Mouse (Mus musculus): ENCODE results near the gene Dop1b. TPM values are rescaled to one million over a fixed set of nuclear protein-coding genes. Genes with fewer than 3 reads are reported as not detected.
"Not testable (repeated sequence)": the region's sequence is repeated elsewhere in the genome, so short reads cannot be mapped to it uniquely, and the experiment has no call there.

Dop1b gene
- polyA plus RNA-seq, 1 experiment from 2014 or later, result 36.9 TPM

- ATAC-seq, result peak; percentile 61
Measured at GRCm38 (mm10) chr16:93815856-93816736, 104.4 kb downstream of the Dop1b start.

DNA sequence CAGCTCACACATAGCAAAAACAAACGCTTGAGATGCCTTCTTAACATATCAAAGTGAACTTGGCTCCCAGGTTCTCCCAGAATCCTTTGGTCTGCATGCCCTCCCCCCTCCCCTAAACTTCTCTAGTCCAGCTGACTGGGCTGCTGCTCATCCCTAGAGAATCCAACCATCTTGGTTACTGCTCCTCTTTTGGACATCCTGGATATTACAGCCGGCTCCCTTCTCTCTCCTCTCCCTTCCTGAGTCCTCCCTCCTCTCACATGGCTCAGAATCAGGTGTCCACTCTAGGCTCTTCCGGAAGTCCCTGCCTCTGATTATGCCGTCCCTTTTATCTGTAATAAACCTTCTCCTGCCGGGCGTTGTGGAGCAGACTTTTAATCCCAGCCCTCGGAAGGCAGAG lies 105.2 kb downstream of the Dop1b start:
- Histone ChIP-seq H3K9ac (ENCODE audit: low read depth, low read length) (no peak overlapping the region), H3K4me3 (ENCODE audit: low read length) (no peak overlapping the region), H3K27ac (ENCODE audit: low read depth, low read length) (peak overlapping the region; percentile 61; the same call in 1 of the 2 replicates), H3K4me2 (ENCODE audit: low read length) (no peak overlapping the region), H3K36me3 (ENCODE audit: control insufficient read depth, insufficient read depth, low read length) (peaks cover 8% of the 10 kb centered on the region), H3K4me1 (ENCODE audit: control insufficient read depth, insufficient read depth, low read depth, low read length) (no peaks in the 10 kb centered on the region), H3K27me3 (replicated peaks; ENCODE audit: control insufficient read depth, insufficient read depth, low read length) (no peaks in the 10 kb centered on the region), H3K9me3 (ENCODE audit: control insufficient read depth, low read length) (no peaks in the 10 kb centered on the region)
- 82% methylated on average over 7 of the region's 7 CpGs for WGBS
- no peak for ATAC-seq

More at GRCm38 (mm10) chr16:93815856-93816736, 104.4 kb downstream of the Dop1b start:
- Histone ChIP-seq H3K4me2 (ENCODE audit: low read length) (0 out of 2 replicates have a peak overlapping the region, but pooled peaks have one; percentile 5), H3K4me1 (ENCODE audit: control insufficient read depth, insufficient read depth, low read depth, low read length) (no peaks in the 10 kb centered on the region), H3K9ac (ENCODE audit: low read depth, low read length) (no peak overlapping the region), H3K27me3 (replicated peaks; ENCODE audit: control insufficient read depth, insufficient read depth, low read length) (no peaks in the 10 kb centered on the region), H3K36me3 (ENCODE audit: control insufficient read depth, insufficient read depth, low read length) (peaks cover 15% of the 10 kb centered on the region), H3K27ac (ENCODE audit: low read depth, low read length) (peak overlapping the region; percentile 61), H3K4me3 (ENCODE audit: low read length) (no peak overlapping the region), H3K9me3 (ENCODE audit: control insufficient read depth, low read length) (peaks cover 6% of the 10 kb centered on the region)
- WGBS, result 43% methylated on average over 20 of the region's 20 CpGs

- Histone ChIP-seq H3K4me2 (ENCODE audit: low read length) (no peak overlapping the region), H3K4me3 (ENCODE audit: low read length) (no peak overlapping the region), H3K27me3 (replicated peaks; ENCODE audit: control insufficient read depth, insufficient read depth, low read length) (no peaks in the 10 kb centered on the region), H3K36me3 (ENCODE audit: control insufficient read depth, insufficient read depth, low read length) (peaks cover 3% of the 10 kb centered on the region), H3K9me3 (ENCODE audit: control insufficient read depth, low read length) (no peaks in the 10 kb centered on the region), H3K27ac (ENCODE audit: low read depth, low read length) (no peak overlapping the region), H3K4me1 (ENCODE audit: control insufficient read depth, insufficient read depth, low read depth, low read length) (no peaks in the 10 kb centered on the region), H3K9ac (ENCODE audit: low read depth, low read length) (no peak overlapping the region)
- ATAC-seq, result no peak
- WGBS, result 89% methylated on average over 5 of the region's 5 CpGs
Measured at GRCm38 (mm10) chr16:93817371-93817770, 105.7 kb downstream of the Dop1b start.

DNA sequence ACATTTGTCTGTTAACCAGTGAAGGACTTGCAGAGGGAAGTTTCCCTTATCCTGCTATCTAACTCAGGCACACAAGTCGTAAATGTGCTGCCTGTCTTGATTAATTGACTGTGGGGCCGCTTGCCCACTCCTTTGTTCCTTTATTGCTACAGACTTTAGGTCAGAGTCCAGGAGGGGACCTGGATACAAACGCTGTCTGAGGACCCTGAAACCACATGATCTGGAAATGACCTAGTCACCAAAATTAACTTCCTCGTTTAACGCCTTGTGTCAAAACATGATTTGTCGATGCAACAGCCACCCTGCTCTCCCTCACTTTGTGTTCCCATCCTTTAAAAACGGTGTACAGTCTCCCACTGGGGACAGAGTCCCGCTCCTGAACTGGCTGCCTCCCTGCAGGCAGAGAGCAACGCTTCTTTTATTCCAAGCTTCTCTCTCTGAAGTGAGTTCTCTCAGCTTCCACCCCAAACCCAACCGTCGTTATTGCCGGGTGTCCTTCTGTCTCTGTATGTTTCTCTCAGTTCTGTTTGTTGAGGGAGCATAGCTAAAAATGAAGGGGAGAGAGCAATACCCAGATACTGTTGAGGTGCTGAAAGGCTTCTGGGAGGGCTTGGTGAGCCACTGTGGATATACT lies 107.1 kb downstream of the Dop1b start:
- no peak overlapping the region for H3K4me2 ChIP-seq (ENCODE audit: low read length)
- no peak overlapping the region for H3K9ac ChIP-seq (ENCODE audit: low read depth, low read length)
- no peaks in the 10 kb centered on the region; the same call in 1 of the 2 replicates for H3K36me3 ChIP-seq (ENCODE audit: control insufficient read depth, insufficient read depth, low read length)
- ATAC-seq, result no peak
- whole genome bisulfite sequencing, result 35% methylated on average over 12 of the region's 12 CpGs
- no peaks in the 10 kb centered on the region for H3K27me3 ChIP-seq (replicated peaks; ENCODE audit: control insufficient read depth, insufficient read depth, low read length)
- H3K9me3 ChIP-seq (ENCODE audit: control insufficient read depth, low read length), result peaks cover 2% of the 10 kb centered on the region; the same call in 1 of the 2 replicates
- no peak overlapping the region for H3K27ac ChIP-seq (ENCODE audit: low read depth, low read length)
- no peak overlapping the region for H3K4me3 ChIP-seq (ENCODE audit: low read length)
- H3K4me1 ChIP-seq (ENCODE audit: control insufficient read depth, insufficient read depth, low read depth, low read length), result no peaks in the 10 kb centered on the region

DNA sequence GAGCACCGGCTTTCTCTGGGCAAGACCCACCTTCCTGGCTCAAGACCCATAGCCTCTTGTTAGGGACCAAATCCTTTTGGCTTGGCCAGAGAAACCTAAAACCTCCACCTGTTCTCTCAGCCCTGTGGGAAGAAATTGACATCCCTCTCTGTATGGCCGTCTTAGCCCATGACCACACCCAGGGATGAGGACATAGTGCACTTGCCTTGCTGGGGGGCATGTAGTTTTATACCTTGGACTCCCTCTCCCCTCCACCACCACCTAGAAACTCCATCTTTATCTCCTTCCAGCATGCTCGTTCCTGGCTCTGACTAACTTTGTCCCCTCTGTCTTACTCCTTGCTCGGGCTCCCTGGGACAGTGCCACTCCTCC lies 107.6 kb downstream of the Dop1b start:
- no peak for ATAC-seq
- Histone ChIP-seq H3K9me3 (ENCODE audit: control insufficient read depth, low read length) (peaks cover 5% of the 10 kb centered on the region; the same call in 1 of the 2 replicates), H3K4me3 (ENCODE audit: low read length) (no peak overlapping the region), H3K4me2 (ENCODE audit: low read length) (no peak overlapping the region), H3K4me1 (ENCODE audit: control insufficient read depth, insufficient read depth, low read depth, low read length) (no peaks in the 10 kb centered on the region), H3K27me3 (replicated peaks; ENCODE audit: control insufficient read depth, insufficient read depth, low read length) (no peaks in the 10 kb centered on the region), H3K9ac (ENCODE audit: low read depth, low read length) (no peak overlapping the region), H3K27ac (ENCODE audit: low read depth, low read length) (no peak overlapping the region), H3K36me3 (ENCODE audit: control insufficient read depth, insufficient read depth, low read length) (no peaks in the 10 kb centered on the region; the same call in 1 of the 2 replicates)
- whole genome bisulfite sequencing, result 66% methylated on average over 4 of the region's 4 CpGs

- Histone ChIP-seq H3K9me3 (ENCODE audit: control insufficient read depth, low read length) (peaks cover 8% of the 10 kb centered on the region; the same call in 1 of the 2 replicates), H3K4me2 (ENCODE audit: low read length) (no peak overlapping the region), H3K27ac (ENCODE audit: low read depth, low read length) (no peak overlapping the region), H3K36me3 (ENCODE audit: control insufficient read depth, insufficient read depth, low read length) (no peaks in the 10 kb centered on the region), H3K4me3 (ENCODE audit: low read length) (no peak overlapping the region), H3K9ac (ENCODE audit: low read depth, low read length) (no peak overlapping the region), H3K27me3 (replicated peaks; ENCODE audit: control insufficient read depth, insufficient read depth, low read length) (no peaks in the 10 kb centered on the region), H3K4me1 (ENCODE audit: control insufficient read depth, insufficient read depth, low read depth, low read length) (no peaks in the 10 kb centered on the region)
- WGBS, result 88% methylated on average over 1 of the region's 1 CpGs
- no peak for ATAC-seq
Measured at GRCm38 (mm10) chr16:93820040-93820439, 108.3 kb downstream of the Dop1b start.

GRCm38 (mm10) chr16:93821706-93822105 lies 110.0 kb downstream of the Dop1b start:
- no peak overlapping the region for H3K4me3 ChIP-seq (ENCODE audit: low read length)
- 100% methylated on average over 3 of the region's 3 CpGs for WGBS
- no peaks in the 10 kb centered on the region for H3K27me3 ChIP-seq (replicated peaks; ENCODE audit: control insufficient read depth, insufficient read depth, low read length)
- H3K4me2 ChIP-seq (ENCODE audit: low read length), result no peak overlapping the region
- H3K36me3 ChIP-seq (ENCODE audit: control insufficient read depth, insufficient read depth, low read length), result no peaks in the 10 kb centered on the region
- ATAC-seq, result no peak
- peaks cover 8% of the 10 kb centered on the region; the same call in 1 of the 2 replicates for H3K9me3 ChIP-seq (ENCODE audit: control insufficient read depth, low read length)
- no peak overlapping the region for H3K9ac ChIP-seq (ENCODE audit: low read depth, low read length)
- no peaks in the 10 kb centered on the region for H3K4me1 ChIP-seq (ENCODE audit: control insufficient read depth, insufficient read depth, low read depth, low read length)
- no peak overlapping the region for H3K27ac ChIP-seq (ENCODE audit: low read depth, low read length)

DNA sequence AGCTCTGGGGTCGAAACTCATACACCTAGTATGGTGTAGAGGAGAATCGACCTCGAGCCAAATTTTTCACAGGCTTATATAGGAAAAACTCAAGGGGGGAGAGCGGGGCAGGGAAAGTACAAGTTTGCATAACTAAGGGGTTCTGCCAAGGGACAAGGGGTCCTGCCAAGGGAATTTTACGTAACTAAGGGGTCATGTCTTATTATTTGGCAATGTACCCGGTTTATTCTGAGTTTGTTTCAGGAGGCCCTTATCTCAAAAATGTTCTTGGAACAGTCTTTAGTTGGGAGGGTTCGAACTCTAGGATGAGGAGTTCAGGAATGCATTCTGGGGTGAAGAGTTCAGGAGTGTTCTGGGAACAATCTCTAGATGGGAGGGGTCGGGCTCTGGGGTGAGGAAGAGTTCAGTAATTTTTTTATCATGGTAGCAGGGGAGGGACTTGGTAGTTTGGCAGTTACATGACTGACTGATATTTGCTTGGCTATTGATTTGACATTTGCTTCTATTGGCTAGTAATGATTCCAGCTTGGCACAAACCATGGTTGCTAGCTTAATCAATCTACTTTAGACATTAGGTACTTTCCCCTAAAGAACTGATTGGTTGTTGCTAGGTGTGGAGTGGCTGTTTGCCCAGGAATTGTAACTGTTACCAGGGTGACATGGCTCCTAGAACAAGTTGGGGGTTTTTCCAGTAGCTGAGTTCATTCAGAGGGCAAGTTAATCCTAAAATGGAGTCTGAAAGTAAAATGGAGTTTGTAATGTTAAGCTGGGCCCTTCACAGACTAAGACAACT lies 110.9 kb downstream of the Dop1b start:
- ATAC-seq; H3K4me1 ChIP-seq (ENCODE audit: control insufficient read depth, insufficient read depth, low read depth, low read length); H3K4me3 ChIP-seq (ENCODE audit: low read length); H3K4me2 ChIP-seq (ENCODE audit: low read length); H3K9me3 ChIP-seq (ENCODE audit: control insufficient read depth, low read length); H3K36me3 ChIP-seq (ENCODE audit: control insufficient read depth, insufficient read depth, low read length); H3K27ac ChIP-seq (ENCODE audit: low read depth, low read length); H3K27me3 ChIP-seq (replicated peaks; ENCODE audit: control insufficient read depth, insufficient read depth, low read length); H3K9ac ChIP-seq (ENCODE audit: low read depth, low read length): not testable (repeated sequence)
- 83% methylated on average over 4 of the region's 8 CpGs for WGBS
